Mouse (Mus musculus): ENCODE results near the gene Mospd3.
"Not testable (repeated sequence)": the region's sequence is repeated elsewhere in the genome, so short reads cannot be mapped to it uniquely, and the experiment has no call there.

Gene Mospd3

DNA sequence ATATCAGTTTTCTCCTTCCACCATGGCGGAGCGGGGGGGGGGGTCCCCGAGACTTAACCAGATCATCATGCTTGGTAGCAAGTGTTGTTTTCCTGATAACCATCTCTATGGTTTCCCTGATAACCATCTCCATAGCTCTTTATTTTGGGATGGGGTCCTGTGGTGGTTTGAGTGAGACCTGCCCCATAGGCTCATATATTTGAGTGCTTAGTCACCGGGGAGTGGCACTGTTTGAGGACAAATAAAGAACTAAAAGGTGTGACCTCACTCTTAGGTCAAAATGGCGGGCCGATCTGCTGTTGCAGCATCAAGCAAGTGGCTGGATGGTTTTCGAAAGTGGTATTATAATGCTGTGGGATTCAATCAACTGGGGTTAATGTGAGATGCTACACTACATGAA, 14.5 kb upstream of the Mospd3 start:
- no peak for DNase-seq (ENCODE audit: low spot score)

DNA sequence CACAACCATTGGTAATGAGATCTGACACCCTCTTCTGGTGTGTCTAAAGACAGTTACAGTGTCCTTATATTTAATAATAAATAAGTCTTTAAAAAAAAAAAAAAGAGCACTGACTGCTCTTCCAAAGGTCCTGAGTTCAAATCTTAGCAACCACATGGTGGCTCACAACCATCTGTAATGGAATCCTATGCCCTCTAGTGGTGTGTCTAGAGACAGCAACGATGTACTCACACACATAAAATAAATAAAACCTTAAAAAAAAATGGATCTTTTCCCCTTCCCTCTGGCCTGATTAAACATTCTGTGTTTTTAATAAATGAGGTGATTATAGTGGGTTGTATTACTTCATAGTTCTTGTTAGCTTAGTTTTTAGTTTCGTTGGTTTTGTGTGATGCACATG, 14.1 kb upstream of the Mospd3 start:
- not testable (repeated sequence) for DNase-seq (ENCODE audit: low spot score)

DNA sequence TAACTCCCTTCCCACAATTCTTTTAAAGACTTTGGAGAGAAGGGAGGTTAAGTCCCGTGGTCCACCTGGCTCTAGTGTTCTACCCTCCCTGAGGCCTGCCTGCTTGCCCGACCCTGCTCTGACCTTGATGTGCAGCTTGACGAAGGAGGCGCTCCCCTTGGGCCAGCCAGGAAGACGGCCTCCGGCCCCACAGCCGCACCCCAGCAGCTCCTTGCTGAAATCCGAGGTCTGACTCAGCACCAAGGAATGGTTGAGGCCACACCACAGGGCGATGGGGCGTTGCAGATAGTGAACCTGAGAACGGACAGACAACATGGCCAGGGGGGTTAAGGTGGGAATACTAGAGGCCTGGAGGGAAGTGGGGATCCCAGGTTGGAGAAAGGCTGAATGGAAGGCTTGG, 12.7 kb upstream of the Mospd3 start, which contains the start of gene Pcolce:
TSS of gene Pcolce (minus strand) at position 235 of the 400 bp plus-strand sequence.
- DNase-seq (ENCODE audit: low spot score) = no peak

DNA sequence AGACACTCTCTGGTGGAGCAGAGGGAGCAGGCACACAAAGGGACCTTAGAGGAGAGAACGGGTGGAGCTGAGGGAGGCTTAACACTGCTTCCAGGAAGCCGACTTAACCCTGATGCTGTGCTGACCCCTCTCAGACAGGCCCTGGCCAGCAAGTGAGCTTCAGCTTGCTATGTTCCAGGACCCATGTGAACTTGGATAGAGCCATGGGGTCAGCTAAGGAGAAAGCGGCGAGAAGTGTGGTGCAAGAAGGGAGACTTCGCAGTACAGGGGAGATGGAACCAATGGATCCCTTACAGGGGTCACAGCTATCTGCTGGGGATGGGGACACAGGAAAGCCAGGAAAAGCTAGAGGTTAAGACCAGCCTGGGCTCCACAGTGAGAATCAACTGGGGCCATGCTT, 12.2 kb upstream of the Mospd3 start:
- DNase-seq (ENCODE audit: low spot score) = no peak

DNA sequence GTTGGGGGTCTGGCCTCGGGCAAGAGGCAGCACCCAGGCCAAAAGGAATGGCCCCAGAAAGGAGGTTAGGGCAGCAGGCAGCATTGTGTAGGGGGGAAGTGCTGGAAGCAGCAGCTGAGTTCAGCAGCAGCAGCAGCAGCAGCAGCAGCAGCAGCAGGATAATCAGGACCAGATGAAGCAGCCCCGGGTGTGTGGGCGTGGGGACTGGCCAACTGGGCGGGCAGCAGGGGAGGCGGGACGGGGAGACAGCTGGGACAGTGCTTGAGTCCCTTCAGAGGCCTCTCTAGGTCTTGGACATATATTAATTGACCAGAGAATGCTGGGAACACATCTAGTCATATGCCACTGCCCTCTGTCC, 10.4 kb upstream of the Mospd3 start:
- no peak for DNase-seq (ENCODE audit: low spot score)

DNA sequence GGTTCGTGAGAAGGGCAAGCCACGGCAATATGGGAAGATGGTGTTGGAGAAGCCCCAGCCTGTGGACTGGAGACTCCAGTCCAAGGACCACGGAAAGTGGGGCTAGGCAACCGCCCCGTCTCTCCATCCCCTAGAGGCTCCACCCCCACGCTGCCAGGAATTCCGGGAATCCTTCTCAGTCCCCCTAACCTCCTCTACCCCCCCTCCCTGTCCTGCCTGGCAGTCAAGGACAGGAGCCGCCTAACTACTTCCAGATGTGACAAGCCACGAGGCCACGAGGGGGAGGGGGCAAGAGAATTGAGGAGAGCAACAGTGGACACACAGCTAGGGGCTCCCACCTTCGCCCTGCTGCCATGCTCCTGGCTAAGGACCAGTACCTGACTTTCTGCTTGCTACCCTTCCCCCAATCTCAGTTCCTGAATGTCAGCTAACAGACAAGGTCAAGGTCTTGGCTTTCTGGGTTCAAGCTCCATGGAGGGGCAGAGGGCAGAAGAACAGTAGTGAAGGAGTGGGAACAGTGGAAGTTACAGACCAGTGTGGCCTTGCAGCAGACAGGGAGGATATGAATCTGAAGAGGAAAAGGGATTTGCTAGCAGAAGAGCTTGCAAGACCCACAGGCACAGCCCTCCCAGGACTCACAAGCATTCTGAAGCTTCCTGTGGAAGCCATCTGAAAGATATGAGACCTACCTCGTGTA, 9.8 kb upstream of the Mospd3 start:
- no peak for DNase-seq (ENCODE audit: low spot score)

DNA sequence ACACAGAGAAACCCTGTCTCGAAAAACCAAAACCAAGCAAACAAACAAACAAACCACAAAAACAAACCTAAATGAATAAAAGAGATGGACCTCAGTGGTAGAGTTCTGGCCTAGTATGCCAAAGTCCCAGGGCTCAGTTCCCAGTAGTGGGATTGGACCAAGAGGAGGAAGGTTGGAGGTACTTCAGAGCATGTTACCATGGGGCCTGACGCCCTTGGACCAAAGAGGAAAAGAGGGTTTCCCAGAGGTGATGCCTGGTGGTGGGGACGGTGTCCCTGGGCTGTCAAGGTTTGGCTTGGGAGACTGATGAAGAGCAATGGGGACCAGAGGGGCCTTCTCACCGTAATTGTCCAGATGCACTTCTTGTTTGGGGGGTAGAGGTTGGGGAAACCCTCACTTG, 9.2 kb upstream of the Mospd3 start:
- DNase-seq (ENCODE audit: low spot score) = no peak

DNA sequence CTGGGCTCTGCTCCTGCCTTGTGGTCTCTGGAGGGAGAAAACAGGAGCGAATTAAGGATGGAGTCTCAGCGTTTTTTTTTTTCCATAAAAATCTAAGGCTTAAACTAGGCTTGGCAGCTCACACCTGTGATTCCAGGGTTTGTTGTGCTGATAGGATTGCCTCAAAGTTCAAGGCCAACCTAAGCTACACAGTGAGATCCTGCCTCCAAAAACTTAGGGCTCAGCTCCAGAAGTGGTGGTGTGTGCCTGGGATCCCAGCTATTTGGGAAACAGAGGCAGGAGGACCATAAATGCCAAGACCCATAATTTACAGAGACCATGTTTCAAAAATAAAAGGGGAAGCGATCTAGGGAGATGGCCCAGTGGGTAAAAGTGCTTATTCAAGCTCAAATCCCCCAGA, 8.4 kb upstream of the Mospd3 start:
- no peak for DNase-seq (ENCODE audit: low spot score)

DNA sequence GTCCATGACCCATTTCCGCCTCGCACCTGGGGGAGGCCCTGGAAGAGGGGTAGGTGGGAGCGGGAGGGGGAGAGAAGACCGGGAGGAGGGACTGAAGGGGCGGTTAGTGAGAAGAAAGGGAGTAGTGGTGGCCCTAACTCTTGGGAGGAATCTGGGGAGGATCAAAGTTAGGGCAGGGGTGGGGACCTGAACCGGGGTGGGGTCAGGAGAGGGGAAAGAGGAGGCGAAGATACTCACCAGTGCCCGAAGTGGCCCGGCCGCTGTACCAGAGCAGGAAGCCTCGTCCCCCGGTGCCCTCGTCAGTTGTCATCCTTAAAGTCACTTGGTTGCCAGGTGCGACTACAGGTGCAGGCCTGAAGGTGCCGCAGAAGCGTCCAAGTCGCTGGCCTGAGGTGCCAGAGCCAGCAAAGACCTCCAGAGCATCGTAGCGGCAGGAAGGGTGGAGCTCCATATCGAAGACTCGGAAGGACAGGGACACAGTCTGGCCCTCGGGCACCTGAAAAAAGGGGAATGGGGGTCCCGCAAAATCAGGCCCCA, 7.9 kb upstream of the Mospd3 start:
- DNase-seq (ENCODE audit: low spot score) = no peak

DNA sequence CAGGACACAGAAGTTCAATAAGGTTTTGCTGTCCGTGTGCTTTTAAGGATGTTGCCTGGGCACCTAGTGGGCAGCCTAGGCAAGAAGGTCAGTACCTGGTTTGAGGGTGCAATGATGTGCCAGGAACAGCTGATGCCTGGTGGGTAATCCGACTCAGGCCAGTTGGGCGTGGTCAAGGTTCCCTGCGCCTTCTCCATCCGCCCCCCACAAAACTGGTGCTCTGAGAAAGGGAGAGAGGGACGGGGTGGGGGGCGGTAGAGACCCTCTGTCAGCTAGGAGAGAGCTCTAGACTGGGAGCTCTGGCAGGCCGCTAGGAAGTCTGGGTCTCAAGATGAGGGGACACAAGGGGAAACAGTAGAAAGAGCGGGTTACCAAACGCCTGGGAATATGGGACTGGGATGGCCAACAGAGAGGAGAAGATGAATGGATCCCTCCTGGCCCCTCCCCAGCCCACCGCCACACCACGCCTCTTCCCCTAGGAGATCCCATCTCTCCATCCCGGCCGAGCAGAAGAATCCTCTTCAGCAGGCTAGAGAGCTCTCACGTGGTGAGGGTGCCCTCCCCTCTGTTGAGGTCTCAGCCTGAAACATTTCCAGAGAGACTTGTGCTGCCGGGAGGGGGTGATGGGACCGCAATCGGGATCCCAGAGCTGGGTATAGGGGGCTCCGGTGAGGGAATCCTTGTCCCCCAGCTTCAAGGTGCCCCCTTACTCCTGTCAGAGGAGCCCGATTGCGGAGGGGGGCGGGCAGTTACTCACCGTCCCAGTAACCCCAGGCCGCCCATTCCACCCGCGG, 7.2 kb upstream of the Mospd3 start:
- no peak for DNase-seq (ENCODE audit: low spot score)

DNA sequence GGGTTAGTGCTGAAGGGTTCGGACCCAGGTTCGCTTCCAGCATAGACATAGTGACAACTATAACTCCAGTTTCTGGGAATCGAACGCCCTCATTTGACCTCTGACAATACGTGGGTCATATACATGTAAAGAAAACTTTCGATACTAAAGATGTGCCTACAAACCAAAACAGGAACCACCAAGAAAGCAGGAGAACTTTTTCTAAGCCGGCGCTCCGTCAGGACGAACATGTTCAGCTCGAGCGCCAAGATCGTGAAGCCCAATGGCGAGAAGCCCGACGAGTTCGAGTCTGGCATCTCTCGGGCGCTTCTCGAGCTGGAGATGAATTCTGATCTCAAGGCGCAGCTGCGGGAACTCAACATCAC, 489 bp upstream of the Mospd3 start:
- DNase-seq (ENCODE audit: low spot score) = peak; percentile 20

DNA sequence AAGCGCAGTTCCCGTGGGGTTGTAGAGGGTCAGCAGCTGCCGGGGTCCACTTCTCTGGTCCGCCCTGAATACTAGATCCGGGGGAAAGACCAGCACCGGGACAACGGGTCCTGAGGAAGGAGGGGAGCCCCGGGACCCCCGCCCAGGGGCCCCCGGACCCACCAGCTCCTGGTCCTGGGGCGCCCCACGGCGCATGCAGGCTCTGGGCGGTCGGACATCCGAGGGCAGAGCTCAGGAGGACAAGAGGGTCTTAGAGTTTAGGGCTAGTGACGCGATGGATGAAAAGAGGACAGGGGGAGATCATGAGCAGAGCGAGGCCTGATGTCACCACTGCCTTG, 608 bp downstream of the Mospd3 start:
- DNase-seq (ENCODE audit: low spot score) = no peak

DNA sequence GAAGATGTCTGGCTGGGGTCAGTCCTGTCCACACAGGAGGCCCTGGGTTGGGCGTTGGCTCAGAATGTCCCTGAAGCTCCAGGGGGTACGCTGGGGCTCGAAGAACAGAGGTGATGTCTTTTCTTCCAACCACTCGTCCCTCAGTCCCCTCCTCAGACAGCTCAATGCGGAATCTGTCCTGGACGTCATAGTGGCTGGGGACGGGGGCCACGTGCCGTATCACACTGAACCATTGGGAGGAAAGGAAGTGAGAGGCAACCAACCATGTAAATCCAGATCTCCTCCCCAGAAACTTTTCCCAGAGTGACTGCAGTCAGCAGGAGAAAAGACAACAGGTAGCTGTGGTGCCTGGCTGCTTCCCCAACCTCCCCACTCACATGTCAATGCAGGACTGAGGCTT, 1.3 kb downstream of the Mospd3 start:
- no peak for DNase-seq (ENCODE audit: low spot score)

DNA sequence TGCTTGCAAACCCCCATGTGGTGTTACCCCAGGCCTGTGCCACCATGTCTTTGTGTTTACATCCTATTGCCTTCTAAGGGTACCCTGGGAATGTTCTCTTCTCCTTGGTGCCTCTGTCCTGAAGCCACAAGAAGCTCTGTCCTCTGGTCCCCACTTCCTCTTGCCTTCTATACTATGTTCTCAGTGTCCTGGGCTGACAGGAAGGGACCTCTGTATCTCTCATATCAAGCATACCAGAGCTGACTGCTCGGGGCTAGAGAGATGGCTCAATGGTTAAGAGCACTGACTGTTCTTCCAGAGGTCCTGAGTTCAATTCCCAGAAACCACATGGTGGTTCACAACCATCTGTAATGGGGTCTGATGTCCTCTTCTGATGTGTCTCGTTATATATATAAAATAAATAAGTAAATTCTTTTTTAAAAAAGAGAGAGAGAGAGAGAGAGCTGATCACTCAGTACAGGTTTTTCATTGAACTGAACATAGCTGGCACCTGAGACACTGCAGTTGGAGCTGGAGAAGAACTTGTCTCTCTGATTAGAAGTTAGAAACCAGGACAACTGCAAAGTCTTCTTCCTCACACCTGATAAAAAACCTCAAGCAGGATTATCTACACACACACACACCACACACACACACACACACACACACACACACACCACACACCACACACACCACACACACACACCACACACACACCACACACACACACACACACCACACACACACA, 2.6 kb downstream of the Mospd3 start:
- no peak for DNase-seq (ENCODE audit: low spot score)

DNA sequence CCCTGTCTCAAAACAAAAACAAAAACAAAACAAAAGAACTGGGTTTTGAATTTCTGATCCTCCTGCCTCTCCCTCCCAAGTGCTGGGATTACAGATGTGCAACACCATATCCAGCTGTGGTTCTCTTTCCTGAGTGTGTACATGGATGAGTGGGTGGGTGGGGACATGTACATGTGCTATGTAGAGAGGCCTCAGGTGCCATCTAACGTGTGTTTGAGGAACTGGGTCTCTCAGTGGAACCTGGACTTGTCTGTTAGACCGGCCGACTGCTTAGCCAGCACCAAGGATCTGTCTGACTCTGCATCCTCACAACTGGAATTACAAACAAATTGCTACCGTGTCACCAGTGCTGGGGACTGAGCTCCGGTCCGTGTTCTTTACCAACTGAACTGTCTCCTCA, 3.2 kb downstream of the Mospd3 start:
- DNase-seq (ENCODE audit: low spot score) = no peak

DNA sequence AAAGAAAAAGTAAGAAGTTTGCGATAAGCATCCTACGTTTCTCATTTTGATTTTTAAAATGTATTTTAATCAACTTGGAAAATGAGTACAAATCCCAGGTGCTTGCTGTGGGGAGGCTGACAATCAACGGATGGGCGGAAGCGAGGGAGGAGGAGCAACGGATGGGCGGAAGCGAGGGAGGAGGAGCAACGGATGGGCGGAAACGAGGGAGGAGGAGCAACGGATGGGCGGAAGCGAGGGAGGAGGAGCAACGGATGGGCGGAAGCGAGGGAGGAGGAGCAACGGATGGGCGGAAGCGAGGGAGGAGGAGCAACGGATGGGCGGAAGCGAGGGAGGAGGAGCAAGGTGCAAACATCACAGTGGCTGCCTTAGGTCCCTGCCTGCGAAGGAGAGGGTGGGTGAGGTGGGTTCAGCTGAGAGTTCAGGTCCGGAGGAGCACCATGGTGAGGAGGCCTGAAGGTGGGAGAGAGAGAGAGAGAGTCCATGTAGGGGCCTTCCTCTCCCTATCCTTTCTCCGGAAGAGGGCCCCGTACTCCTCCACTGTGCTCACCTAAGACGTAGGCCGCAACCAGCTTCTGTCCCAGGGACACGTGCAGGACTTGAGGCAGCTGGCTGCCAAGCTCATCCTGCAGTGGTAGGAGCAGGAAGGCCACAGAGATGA, 4.1 kb downstream of the Mospd3 start:
- peak; percentile 67 for DNase-seq (ENCODE audit: low spot score)

DNA sequence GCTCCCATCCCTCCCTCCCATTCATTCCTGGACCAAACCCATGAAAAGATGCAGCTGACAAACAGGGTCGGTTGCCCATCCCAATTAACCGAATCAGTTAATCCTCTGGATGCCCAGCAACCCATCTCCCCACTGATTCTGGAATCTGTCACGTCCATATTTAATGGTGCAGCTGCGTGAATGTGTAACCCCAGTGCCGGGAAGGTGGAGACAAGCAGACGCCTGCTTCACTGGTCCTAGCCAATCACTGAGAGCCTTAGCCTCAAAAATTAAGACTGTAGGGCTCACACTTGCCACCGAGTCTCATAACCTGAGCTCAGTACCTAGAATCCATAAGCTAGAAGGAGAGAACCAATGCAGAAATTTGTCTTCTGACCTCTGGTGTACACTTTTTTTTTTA, 4.9 kb downstream of the Mospd3 start:
- DNase-seq (ENCODE audit: low spot score) = no peak

DNA sequence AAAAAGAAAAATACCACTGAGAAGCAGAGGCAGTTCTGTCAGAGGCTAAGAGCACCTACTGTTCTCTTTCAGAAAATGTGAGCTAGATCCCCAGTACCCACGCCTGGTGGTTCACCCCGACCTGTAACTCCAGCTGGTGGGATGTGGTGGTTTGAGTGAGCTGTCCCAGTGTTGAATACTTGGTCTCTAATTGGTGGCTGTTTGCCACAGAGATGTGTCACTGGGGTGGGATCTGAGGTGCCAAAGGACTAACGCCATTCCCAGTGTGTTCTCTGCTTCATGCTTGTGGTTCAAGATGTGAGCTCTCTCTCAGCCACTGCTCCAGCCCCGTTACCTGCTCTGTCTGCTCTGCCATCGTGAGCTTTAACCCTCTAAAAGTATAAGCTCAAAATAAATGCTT, 10.4 kb downstream of the Mospd3 start:
- no peak for DNase-seq (ENCODE audit: low spot score)

DNA sequence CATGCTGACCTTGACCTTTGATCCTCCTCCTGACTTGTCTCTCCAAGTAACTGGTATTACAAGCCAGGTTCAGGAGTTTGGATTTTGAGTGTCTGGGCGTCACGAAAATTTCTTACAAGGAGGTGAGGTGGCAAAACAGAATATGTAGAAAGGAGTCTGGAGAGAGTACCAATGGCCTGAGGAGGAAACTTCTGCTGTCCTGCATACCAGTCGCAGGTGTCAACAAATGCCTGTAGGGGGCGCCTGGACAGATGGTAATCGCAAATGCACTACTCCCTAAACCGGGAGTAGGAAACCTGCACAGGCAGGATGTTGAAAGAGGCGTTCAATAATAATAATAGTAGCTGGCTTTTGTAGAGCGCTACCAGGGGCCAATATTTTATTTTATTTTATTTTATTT, 15.9 kb downstream of the Mospd3 start:
- DNase-seq (ENCODE audit: low spot score) = peak; percentile 66

DNA sequence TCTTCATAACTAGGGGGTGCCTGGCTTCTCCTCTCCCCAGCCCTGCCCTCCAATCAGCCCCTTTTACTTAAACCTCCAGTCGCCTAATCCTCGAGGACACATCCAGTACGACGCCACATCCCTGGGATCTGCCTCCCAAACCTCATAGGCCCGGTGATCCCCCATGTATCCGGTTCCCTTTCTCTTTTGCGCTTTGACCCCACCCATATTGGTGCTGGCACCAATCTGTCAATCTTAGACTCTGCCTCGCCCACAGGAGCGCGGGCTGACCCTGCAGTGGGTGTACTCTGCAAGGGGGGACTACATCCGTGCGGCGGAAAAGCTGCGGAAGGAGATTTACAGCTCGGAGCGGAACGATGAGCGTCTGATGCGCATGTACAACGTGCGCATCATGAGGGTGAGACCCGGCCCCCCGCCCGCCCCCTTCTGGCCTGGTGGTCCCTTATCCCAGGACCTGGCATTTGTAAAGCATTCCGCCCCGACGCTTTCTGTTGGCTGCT, 17.1 kb downstream of the Mospd3 start:
- DNase-seq (ENCODE audit: low spot score) = peak; percentile 29

DNA sequence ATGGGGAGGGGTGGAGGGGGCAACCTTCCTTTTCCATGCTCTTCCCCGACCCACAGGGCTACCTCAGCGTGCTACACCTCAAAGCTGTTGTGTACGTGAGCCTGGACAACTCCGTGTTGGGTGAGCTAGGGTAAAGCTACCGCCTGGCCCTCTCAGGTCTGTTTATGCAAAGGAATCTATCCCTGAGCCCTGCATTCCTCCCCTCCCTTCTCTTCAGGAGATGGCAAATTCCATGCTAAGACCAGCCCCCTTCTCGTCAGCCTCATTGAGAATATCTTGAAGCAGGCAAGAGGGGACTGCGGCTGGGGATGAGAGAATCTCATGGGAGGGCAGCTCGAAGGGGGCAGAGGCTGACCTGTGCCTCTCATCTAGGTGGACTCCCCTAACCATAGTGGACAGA, 18.2 kb downstream of the Mospd3 start:
- DNase-seq (ENCODE audit: low spot score) = no peak

DNA sequence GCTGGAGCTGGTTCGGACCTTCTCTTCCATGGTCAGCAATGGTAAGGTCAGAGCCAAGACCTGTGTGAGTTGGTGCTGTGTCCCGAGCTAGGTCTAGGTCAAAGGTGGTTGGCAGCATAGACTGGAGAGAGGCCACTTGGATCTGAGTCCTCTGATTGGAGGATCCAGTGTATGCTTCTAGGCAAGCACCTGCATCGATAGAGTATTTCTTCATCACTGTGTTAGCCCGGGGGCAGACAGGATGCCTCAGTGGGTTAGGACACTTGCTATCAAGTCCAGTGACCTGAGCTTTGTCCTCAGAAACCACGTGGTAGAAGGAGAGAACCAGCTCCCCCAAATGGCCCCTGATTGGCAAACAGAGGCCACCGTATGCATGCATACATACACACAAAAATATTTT, 20.6 kb downstream of the Mospd3 start:
- DNase-seq (ENCODE audit: low spot score) = no peak
